Mouse (Mus musculus) C2C12 (cell line): ENCODE data around the gene Otud1.

Experiments used
- CEBPB ChIP-seq: IDR thresholded peaks from one replicate; pipeline ENCODE4 v1.6.1; 2011; ENCODE audit warnings: low read depth, mild to moderate bottlenecking, control low read depth, moderate library complexity
- CTCF ChIP-seq: IDR thresholded peaks from one replicate; pipeline ENCODE4 v1.5.1; 2011; ENCODE audit not compliant: control insufficient read depth, insufficient read depth, insufficient read length
- FOSL1 ChIP-seq: IDR thresholded peaks from one replicate; pipeline ENCODE4 v1.8.0; 2011; ENCODE audit warnings: mild to moderate bottlenecking, low read length; ENCODE audit not compliant: poor library complexity, insufficient read depth, severe bottlenecking
- MAX ChIP-seq: IDR thresholded peaks from one replicate; pipeline ENCODE4 v1.6.1; 2011; ENCODE audit warnings: mild to moderate bottlenecking, control low read depth
- MYOD1 ChIP-seq: IDR thresholded peaks from one replicate; pipeline ENCODE4 v1.6.1; 2011; ENCODE audit warnings: low read depth; ENCODE audit not compliant: control insufficient read depth, insufficient read length
- MYOG ChIP-seq: IDR thresholded peaks from one replicate; pipeline ENCODE4 v1.6.1; 2011; ENCODE audit not compliant: control insufficient read depth, insufficient read length; ENCODE audit errors: extremely low read depth
- USF1 ChIP-seq: IDR thresholded peaks from one replicate; pipeline ENCODE4 v1.6.1; 2011; ENCODE audit warnings: low read depth, mild to moderate bottlenecking, control low read depth, moderate library complexity

DNA sequence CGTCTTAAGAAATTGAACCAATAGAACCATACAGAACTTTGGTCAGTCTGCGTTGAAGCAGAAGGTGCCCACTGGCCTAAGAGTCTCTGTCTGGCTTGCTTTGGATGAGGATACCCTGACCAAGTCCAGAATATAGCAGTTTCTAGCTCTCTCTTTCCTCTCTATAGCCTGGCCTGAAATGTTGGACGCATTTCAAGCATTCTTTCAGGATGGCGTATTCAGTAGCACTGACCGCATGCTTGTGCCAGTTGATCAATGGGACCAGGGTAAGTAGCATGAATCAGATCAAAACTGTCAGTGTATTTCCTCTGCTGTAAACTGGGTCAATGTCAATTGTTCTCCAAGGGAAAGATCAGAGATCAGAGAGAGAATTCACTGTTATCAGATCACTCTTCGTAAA is 6.6 kb downstream of the Otud1 start:
- TF ChIP-seq CTCF (no peak), MAX (peak; percentile 61), MYOD1 (peak; percentile 12), USF1 (no peak), CEBPB (no peak), MYOG (no peak), FOSL1 (no peak)
